Mouse (Mus musculus) limb, embryonic 10.5 days (tissue): ENCODE measurements around the gene Tmem190. TPM values are rescaled to one million over a fixed set of nuclear protein-coding genes. Genes with fewer than 3 reads are reported as not detected.

Source experiments
- DNase-seq: peaks from one replicate; pipeline ENCODE4 v3.0.0-alpha.2; 2017; ENCODE audit warnings: low spot score
- H3K27ac ChIP-seq: fragments of 300-500 bp; sonication (generic); 2 replicates; pipeline ENCODE4 v1.5.1; 2016; ENCODE audit warnings: mild to moderate bottlenecking
- H3K27me3 ChIP-seq: fragments of 300-500 bp; sonication (generic); 2 replicates; pipeline ENCODE4 v1.6.1; 2016; ENCODE audit warnings: low read depth, mild to moderate bottlenecking; ENCODE audit not compliant: poor library complexity, severe bottlenecking
- H3K36me3 ChIP-seq: fragments of 300-500 bp; sonication (generic); 2 replicates; pipeline ENCODE4 v1.6.1; 2016; ENCODE audit warnings: mild to moderate bottlenecking, moderate library complexity
- H3K4me1 ChIP-seq: fragments of 300-500 bp; sonication (generic); 2 replicates; pipeline ENCODE4 v1.6.1; 2016
- H3K4me3 ChIP-seq: fragments of 300-500 bp; sonication (generic); 2 replicates; pipeline ENCODE4 v1.5.1; 2016; ENCODE audit warnings: mild to moderate bottlenecking, moderate library complexity
- H3K9me3 ChIP-seq: fragments of 300-500 bp; sonication (generic); replicated peaks from 2 replicates; pipeline ENCODE4 v1.6.1; 2016; ENCODE audit warnings: mild to moderate bottlenecking
- WGBS: fragments of 180-500 bp; shearing (Covaris S2); methylation state at CpG from one replicate; pipeline ENCODE4 v1.1.7; 2016; 5-methylcytosine and 5-hydroxymethylcytosine counted together
- polyA plus RNA-seq: library from polyadenylated mRNA; unstranded; fragments of >200 nt; fragmentation: Nextera tagmentation; extraction: Ambion mirVana; gene quantifications from 2 replicates; pipeline ENCODE4 v1.2.1, GENCODE M21; 2016

Tmem190 gene
- polyA plus RNA-seq: not detected in 2 replicates

- Histone ChIP-seq H3K27me3 (peaks cover 45% of the 10 kb centered on the region), H3K27ac (peak within 1 kb of the TSS; percentile 53), H3K9me3 (no peaks in the 10 kb centered on the region), H3K36me3 (no peaks in the 10 kb centered on the region), H3K4me1 (peaks cover 21% of the 10 kb centered on the region), H3K4me3 (peak within 1 kb of the TSS; percentile 21; the same call in 1 of the 2 replicates)
- DNase-seq: no peak
- WGBS: 66% methylated on average over 2 of the region's 2 CpGs
These were observed at the start of gene Tmem190, which contains the start of gene Il11 for GRCm38 (mm10) chr7:4782759-4783158. Tmem190 (plus strand) TSS chr7:4782937. Il11 (minus strand) TSS chr7:4782859.

DNA sequence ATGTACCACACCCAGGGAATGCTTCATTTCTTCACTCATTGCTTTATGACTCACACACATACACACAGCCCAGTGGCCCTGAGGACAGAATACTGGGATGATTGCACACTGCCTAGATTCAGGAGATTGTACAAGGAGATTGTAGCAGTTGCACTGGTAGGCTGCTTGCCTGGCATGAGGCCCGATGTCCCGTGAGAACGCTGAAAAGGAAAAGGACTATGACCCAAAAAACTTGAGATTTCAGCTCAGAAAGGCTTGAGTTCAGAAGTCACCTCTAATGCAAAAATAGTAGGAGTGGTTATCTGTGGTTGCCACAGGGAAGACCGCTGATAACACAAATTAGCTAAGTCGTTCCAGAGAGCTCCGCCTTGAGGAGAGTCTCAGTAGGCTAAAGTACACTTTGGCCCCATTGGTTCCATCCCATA, 49.8 kb upstream of the Tmem190 start:
- DNase-seq: no peak
- Histone ChIP-seq H3K36me3 (no peaks in the 10 kb centered on the region), H3K27me3 (no peaks in the 10 kb centered on the region), H3K4me1 (no peaks in the 10 kb centered on the region), H3K27ac (no peak overlapping the region), H3K9me3 (no peaks in the 10 kb centered on the region), H3K4me3 (no peak overlapping the region)
- WGBS: 70% methylated on average over 6 of the region's 6 CpGs

DNA sequence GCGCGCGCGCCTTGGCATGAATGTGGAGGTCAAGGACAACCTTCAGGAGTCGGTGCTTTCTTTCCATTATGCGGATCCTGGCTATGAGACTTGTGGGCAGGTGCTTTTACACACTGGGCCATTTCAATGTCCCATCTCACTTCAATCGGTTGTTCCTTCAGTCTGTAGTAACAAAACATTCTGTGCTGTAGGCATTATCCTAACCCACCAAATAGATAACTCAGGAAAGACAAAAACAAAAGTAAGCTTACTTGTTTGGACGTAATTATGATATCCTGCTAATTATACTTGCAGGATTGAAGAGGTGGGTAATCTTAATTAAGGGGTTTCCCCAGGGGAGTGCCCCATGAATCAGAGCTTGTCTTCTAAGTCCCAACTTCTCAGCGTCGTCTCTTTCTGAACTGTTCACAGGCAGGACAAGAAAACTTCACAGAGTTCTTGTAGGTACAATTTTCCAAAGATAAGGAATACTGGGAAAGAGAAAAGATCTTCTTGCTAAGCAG, 43.6 kb upstream of the Tmem190 start:
- WGBS: 52% methylated on average over 10 of the region's 10 CpGs
- H3K4me1 ChIP-seq: peaks cover 31% of the 10 kb centered on the region
- no peaks in the 10 kb centered on the region for H3K9me3 ChIP-seq
- peak overlapping the region; percentile 84 for H3K4me3 ChIP-seq
- no peak for DNase-seq
- H3K27ac ChIP-seq: peak overlapping the region; percentile 72
- H3K27me3 ChIP-seq: no peaks in the 10 kb centered on the region
- peaks cover 22% of the 10 kb centered on the region for H3K36me3 ChIP-seq

DNA sequence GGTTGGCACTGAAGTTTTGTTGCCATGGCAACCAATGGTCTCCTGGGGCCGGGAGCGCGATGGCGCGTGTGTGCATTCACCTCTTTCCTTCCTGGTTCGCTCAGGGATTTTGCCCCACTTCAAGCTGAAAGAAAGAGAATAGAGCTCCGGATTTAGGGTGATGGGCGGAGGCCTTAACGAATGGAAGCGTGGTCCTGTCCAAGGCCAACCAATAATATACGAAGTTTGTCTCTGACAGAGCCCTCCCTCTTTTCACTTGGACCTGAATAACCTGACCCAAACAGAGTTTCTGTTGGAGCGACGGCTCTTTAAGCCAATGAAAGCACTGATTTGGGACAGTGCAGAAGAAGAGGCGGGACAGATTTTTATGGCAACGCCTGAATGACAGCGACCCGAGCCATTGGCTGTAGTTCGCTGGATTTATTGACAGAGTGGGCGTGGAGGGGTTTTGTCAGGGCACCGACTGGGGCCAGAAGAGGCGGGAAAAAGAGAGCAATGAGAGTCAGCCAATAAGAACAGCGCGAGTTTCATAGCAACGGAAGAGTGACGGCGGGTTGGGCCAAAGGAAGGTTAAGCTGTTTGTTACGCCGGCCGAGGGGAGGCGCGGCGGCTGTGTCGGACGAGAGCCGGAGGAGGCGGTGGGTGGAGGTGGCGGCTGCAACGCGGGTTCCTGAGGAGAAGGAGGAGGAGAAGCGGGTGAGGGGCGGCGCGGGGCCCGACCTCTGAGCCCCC, 43.0 kb upstream of the Tmem190 start, which contains the start of gene Kmt5c:
Gene Kmt5c (plus strand): TSS at position 572 of the 732 bp plus-strand sequence.
- WGBS: under 1% methylated on average over 40 of the region's 44 CpGs
- H3K27me3 ChIP-seq: no peaks in the 10 kb centered on the region
- DNase-seq: peak; percentile 90

DNA sequence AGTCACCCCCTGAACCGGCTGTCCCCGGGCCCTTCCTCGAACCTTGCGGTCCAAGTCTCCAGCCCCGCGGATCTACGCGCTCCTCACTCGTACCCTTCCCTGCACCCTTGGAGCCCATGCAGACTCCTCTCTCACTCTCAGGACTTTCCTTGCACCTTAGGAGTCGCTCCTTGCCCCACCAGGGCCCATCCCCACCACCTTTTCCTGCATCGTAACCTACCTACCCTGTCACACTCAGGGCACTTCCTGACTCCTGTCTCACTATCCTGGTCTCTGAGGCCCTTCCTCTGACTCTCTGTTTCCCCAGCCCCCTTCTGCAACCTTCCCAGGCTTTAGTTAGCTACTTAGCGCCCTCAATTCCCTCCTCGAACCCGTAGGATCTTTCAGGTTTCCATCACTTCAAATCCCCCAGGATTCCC, 42.4 kb upstream of the Tmem190 start:
- H3K4me1 ChIP-seq: peaks cover 31% of the 10 kb centered on the region
- under 1% methylated on average over 14 of the region's 14 CpGs for WGBS

More for the DNA sequence above, 43.0 kb upstream of the Tmem190 start, which contains the start of gene Kmt5c:
- Histone ChIP-seq H3K36me3 (peaks cover 29% of the 10 kb centered on the region), H3K4me1 (peaks cover 31% of the 10 kb centered on the region), H3K4me3 (peak within 1 kb of the TSS; percentile 84), H3K9me3 (no peaks in the 10 kb centered on the region), H3K27ac (peak within 1 kb of the TSS; percentile 94)

DNA sequence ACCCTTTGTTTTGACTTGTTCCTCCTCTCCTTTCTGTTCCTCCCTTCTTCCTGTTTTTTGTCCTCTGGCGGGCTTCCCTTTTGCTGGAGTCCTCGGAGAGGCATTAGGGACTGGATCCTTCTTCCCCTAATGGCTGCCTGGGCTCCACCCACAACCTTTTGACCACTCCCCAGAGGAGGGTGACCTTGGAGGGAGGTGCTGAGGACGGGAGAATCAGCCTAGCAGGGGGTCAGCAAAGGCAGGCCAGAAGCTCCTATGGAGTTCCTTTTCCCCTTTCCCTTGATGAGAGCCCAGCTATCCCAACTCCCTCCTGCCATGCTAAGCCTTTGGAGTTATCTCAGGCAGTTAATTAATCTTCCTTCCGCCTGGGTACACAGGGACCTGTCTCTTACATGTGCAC, 41.6 kb upstream of the Tmem190 start:
- H3K36me3 ChIP-seq: peaks cover 41% of the 10 kb centered on the region
- H3K4me3 ChIP-seq: peak overlapping the region; percentile 84
- WGBS: 8% methylated on average over 4 of the region's 4 CpGs
- peaks cover 32% of the 10 kb centered on the region for H3K4me1 ChIP-seq
- H3K27ac ChIP-seq: peak overlapping the region; percentile 94
- DNase-seq: peak; percentile 49
- H3K27me3 ChIP-seq: no peaks in the 10 kb centered on the region
- no peaks in the 10 kb centered on the region for H3K9me3 ChIP-seq

More for the DNA sequence above, 42.4 kb upstream of the Tmem190 start:
- H3K4me3 ChIP-seq: peak overlapping the region; percentile 84
- H3K9me3 ChIP-seq: no peaks in the 10 kb centered on the region
- H3K36me3 ChIP-seq: peaks cover 33% of the 10 kb centered on the region
- no peaks in the 10 kb centered on the region for H3K27me3 ChIP-seq
- peak overlapping the region; percentile 94 for H3K27ac ChIP-seq
- DNase-seq: no peak

GRCm38 (mm10) chr7:4741672-4742481, 40.9 kb upstream of the Tmem190 start:
- Histone ChIP-seq H3K9me3 (no peaks in the 10 kb centered on the region), H3K4me3 (peak overlapping the region; percentile 84), H3K27me3 (no peaks in the 10 kb centered on the region), H3K4me1 (peaks cover 36% of the 10 kb centered on the region), H3K36me3 (peaks cover 48% of the 10 kb centered on the region), H3K27ac (peak overlapping the region; percentile 94; the same call in 1 of the 2 replicates)
- no peak for DNase-seq
- WGBS: 84% methylated on average over 21 of the region's 21 CpGs

DNA sequence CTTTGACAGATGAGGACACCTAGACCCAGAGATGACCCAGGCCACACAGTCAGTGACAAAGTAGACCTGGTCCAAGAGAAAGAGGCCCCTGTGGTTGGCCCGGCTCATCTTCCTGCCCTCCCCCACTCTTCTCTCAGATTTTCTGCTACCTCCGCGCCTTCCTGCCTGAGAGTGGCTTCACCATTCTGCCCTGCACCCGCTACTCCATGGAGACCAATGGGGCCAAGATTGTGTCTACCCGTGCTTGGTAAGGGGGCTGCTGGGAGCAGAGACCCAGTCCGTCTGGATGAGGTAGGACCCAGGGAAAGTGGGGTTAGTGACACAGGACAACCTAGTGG, 40.3 kb upstream of the Tmem190 start:
- no peak for DNase-seq
- H3K36me3 ChIP-seq: peaks cover 52% of the 10 kb centered on the region
- H3K9me3 ChIP-seq: no peaks in the 10 kb centered on the region
- 84% methylated on average over 6 of the region's 6 CpGs for WGBS
- peaks cover 36% of the 10 kb centered on the region for H3K4me1 ChIP-seq
- no peaks in the 10 kb centered on the region for H3K27me3 ChIP-seq
- peak overlapping the region; percentile 84; the same call in 1 of the 2 replicates for H3K4me3 ChIP-seq
- H3K27ac ChIP-seq: no peak overlapping the region

DNA sequence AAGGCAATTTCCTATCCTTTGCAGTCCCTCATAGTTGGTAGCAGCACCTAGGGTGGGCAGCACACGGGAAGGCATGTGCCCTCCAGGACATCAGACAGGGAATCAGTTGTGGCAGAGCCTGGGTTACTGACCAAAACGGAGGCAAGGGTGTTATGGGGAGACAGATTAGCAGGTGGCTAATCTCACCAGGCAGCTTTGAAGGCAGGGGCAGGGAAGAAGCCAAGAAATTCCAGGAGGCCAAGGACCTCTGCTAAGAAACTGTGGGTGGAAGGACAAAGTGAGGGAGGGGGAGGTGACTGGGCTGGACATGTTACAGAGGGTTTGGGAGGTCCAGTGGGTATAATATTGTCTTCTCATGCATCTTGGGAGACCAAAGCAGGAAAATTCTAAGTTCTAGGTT, 39.4 kb upstream of the Tmem190 start:
- Histone ChIP-seq H3K27me3 (no peaks in the 10 kb centered on the region), H3K9me3 (no peaks in the 10 kb centered on the region), H3K4me3 (no peak overlapping the region), H3K36me3 (peaks cover 52% of the 10 kb centered on the region), H3K27ac (no peak overlapping the region), H3K4me1 (peaks cover 36% of the 10 kb centered on the region)
- no peak for DNase-seq
- 83% methylated on average over 2 of the region's 2 CpGs for WGBS

DNA sequence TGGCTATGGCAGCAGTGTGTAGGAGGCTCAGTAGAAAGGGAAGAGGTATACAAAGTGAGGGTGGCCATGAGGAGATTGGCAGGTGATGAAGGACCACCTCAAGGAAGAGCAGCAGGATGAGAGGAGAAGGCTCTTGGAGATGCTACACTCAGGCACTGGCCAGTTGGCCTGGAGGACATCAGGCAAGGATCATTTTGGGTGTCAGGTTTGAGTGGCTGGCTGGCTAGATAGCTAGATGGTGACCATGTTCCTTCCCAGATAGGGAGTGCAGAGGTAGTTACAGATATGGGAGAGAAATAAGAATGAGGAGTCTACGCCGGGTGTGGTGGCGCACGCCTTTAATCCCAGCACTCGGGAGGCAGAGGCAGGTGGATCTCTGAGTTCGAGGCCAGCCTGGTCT, 37.9 kb upstream of the Tmem190 start:
- peaks cover 52% of the 10 kb centered on the region for H3K36me3 ChIP-seq

DNA sequence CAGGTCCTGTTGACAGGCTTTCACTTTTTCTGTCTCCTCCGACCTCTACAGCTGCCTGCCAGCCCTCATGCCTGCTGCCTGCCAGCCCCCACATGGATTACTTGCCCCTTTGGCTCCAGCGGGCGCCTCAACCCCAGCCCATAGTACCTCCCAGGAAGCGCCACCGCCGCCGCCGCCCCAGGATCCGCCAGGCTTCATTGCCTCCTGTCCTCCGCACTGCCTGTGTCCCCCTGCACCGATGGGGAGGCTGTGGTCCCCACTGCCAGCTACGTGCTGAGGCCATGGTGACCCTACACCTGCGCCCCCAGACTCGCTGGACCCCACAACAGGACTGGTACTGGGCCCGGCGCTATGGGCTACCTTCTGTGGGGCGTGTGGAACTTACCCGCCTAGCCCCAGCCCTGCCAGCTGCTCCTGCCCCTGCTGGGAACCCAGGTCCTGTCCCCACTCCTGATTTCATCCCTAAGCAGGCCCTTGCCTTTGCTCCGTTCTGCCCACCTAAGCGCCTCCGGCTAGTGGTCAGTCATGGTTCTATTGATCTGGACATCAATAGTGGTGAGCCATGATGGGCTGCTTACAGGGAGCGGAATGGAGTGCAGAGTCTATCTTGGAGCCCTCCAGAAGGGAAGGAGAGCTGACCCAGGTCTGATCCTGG, 36.3 kb upstream of the Tmem190 start:
- H3K9me3 ChIP-seq: no peaks in the 10 kb centered on the region
- no peak for DNase-seq
- WGBS: 86% methylated on average over 22 of the region's 22 CpGs
- H3K27ac ChIP-seq: no peak overlapping the region
- no peak overlapping the region for H3K4me3 ChIP-seq
- H3K4me1 ChIP-seq: peaks cover 23% of the 10 kb centered on the region
- peaks cover 52% of the 10 kb centered on the region for H3K36me3 ChIP-seq
- no peaks in the 10 kb centered on the region for H3K27me3 ChIP-seq

More for the DNA sequence above, 37.9 kb upstream of the Tmem190 start:
- Histone ChIP-seq H3K4me1 (peaks cover 30% of the 10 kb centered on the region), H3K4me3 (no peak overlapping the region), H3K27ac (no peak overlapping the region), H3K9me3 (no peaks in the 10 kb centered on the region), H3K27me3 (no peaks in the 10 kb centered on the region)
- no peak for DNase-seq
- WGBS: 92% methylated on average over 6 of the region's 6 CpGs

GRCm38 (mm10) chr7:4747156-4747899, 35.4 kb upstream of the Tmem190 start:
- Histone ChIP-seq H3K27ac (no peak overlapping the region), H3K9me3 (no peaks in the 10 kb centered on the region), H3K36me3 (peaks cover 47% of the 10 kb centered on the region), H3K4me3 (no peak overlapping the region), H3K4me1 (peaks cover 23% of the 10 kb centered on the region), H3K27me3 (no peaks in the 10 kb centered on the region)
- WGBS: 64% methylated on average over 9 of the region's 9 CpGs
- DNase-seq: no peak
